Mouse (Mus musculus): ENCODE measurements at regions not wholly inside any gene's neighbourhood (a gene's known extent, or its start where the extent isn't known, plus 50 kb on each side); places are given as distances from the start of the nearest gene placed in this dataset.
A peak's percentile ranks its signal among the peaks of the same experiment; 100 is the strongest.

- Histone ChIP-seq H3K9ac (replicated peaks) (no peak overlapping the region), H3K4me1 (no peaks in the 10 kb centered on the region), H3K36me3 (no peaks in the 10 kb centered on the region), H3K27me3 (replicated peaks) (no peaks in the 10 kb centered on the region), H3K4me3 (replicated peaks) (no peak overlapping the region), H3K9me3 (replicated peaks) (no peaks in the 10 kb centered on the region), H3K4me2 (no peak overlapping the region), H3K27ac (replicated peaks) (no peak overlapping the region)
- 50% methylated on average over 4 of the region's 4 CpGs for WGBS
- no peak for ATAC-seq (ENCODE audit: low FRiP score)
Observed at GRCm38 (mm10) chr3:140566996-140567517, 645.1 kb downstream of the Pdha2 start.

- 71% methylated on average over 3 of the region's 3 CpGs for WGBS
Observed at GRCm38 (mm10) chr3:140554736-140555135, 657.4 kb downstream of the Pdha2 start.

GRCm38 (mm10) chr3:140548483-140548882, 663.7 kb downstream of the Pdha2 start:
- ATAC-seq (ENCODE audit: low FRiP score) = no peak
- no peaks in the 10 kb centered on the region for H3K27me3 ChIP-seq (replicated peaks)
- no peak overlapping the region for H3K27ac ChIP-seq (replicated peaks)
- no peaks in the 10 kb centered on the region for H3K36me3 ChIP-seq
- no peaks in the 10 kb centered on the region for H3K9me3 ChIP-seq (replicated peaks)
- WGBS = 90% methylated on average over 3 of the region's 3 CpGs
- no peaks in the 10 kb centered on the region for H3K4me1 ChIP-seq
- no peak overlapping the region for H3K4me3 ChIP-seq (replicated peaks)
- H3K4me2 ChIP-seq = no peak overlapping the region
- H3K9ac ChIP-seq (replicated peaks) = no peak overlapping the region

More at GRCm38 (mm10) chr3:140554736-140555135, 657.4 kb downstream of the Pdha2 start:
- H3K36me3 ChIP-seq = no peaks in the 10 kb centered on the region
- no peaks in the 10 kb centered on the region for H3K4me1 ChIP-seq
- H3K9me3 ChIP-seq (replicated peaks) = no peaks in the 10 kb centered on the region
- no peak overlapping the region for H3K27ac ChIP-seq (replicated peaks)
- ATAC-seq (ENCODE audit: low FRiP score) = no peak
- no peak overlapping the region for H3K4me3 ChIP-seq (replicated peaks)
- no peak overlapping the region for H3K9ac ChIP-seq (replicated peaks)
- no peaks in the 10 kb centered on the region for H3K27me3 ChIP-seq (replicated peaks)
- no peak overlapping the region for H3K4me2 ChIP-seq

- Histone ChIP-seq H3K9ac (replicated peaks) (no peak overlapping the region), H3K4me1 (no peaks in the 10 kb centered on the region), H3K9me3 (replicated peaks) (no peaks in the 10 kb centered on the region), H3K27me3 (replicated peaks) (no peaks in the 10 kb centered on the region), H3K27ac (replicated peaks) (no peak overlapping the region), H3K4me2 (no peak overlapping the region), H3K4me3 (replicated peaks) (no peak overlapping the region), H3K36me3 (no peaks in the 10 kb centered on the region)
- no peak for ATAC-seq (ENCODE audit: low FRiP score)
- 77% methylated on average over 6 of the region's 6 CpGs for WGBS
Observed at GRCm38 (mm10) chr3:140531747-140532502, 680.2 kb downstream of the Pdha2 start.

GRCm38 (mm10) chr3:140521653-140522278, 690.4 kb downstream of the Pdha2 start:
- no peak overlapping the region for H3K27ac ChIP-seq (replicated peaks)
- H3K27me3 ChIP-seq (replicated peaks) = no peaks in the 10 kb centered on the region
- H3K36me3 ChIP-seq = no peaks in the 10 kb centered on the region
- H3K4me1 ChIP-seq = no peaks in the 10 kb centered on the region
- no peak for ATAC-seq (ENCODE audit: low FRiP score)
- H3K9ac ChIP-seq (replicated peaks) = no peak overlapping the region
- H3K4me2 ChIP-seq = no peak overlapping the region
- no peak overlapping the region for H3K4me3 ChIP-seq (replicated peaks)
- H3K9me3 ChIP-seq (replicated peaks) = no peaks in the 10 kb centered on the region

- H3K27me3 ChIP-seq (replicated peaks) = no peaks in the 10 kb centered on the region
- H3K4me1 ChIP-seq = no peaks in the 10 kb centered on the region
- H3K36me3 ChIP-seq = no peaks in the 10 kb centered on the region
- H3K4me2 ChIP-seq = no peak overlapping the region
- no peak overlapping the region for H3K9ac ChIP-seq (replicated peaks)
- ATAC-seq (ENCODE audit: low FRiP score) = no peak
- no peak overlapping the region for H3K4me3 ChIP-seq (replicated peaks)
- no peaks in the 10 kb centered on the region for H3K9me3 ChIP-seq (replicated peaks)
- no peak overlapping the region for H3K27ac ChIP-seq (replicated peaks)
Observed at GRCm38 (mm10) chr3:140510835-140511234, 701.3 kb downstream of the Pdha2 start.

- Histone ChIP-seq H3K4me2 (no peak overlapping the region), H3K9me3 (replicated peaks) (no peaks in the 10 kb centered on the region), H3K27me3 (replicated peaks) (no peaks in the 10 kb centered on the region), H3K4me3 (replicated peaks) (no peak overlapping the region), H3K9ac (replicated peaks) (no peak overlapping the region), H3K4me1 (no peaks in the 10 kb centered on the region), H3K27ac (replicated peaks) (no peak overlapping the region), H3K36me3 (no peaks in the 10 kb centered on the region)
- no peak for ATAC-seq (ENCODE audit: low FRiP score)
- WGBS = 80% methylated on average over 2 of the region's 2 CpGs
Observed at GRCm38 (mm10) chr3:140510094-140510493, 702.1 kb downstream of the Pdha2 start.

- no peaks in the 10 kb centered on the region for H3K9me3 ChIP-seq (replicated peaks)
- 83% methylated on average over 1 of the region's 1 CpGs for WGBS
- H3K4me1 ChIP-seq = no peaks in the 10 kb centered on the region
- H3K4me2 ChIP-seq = no peak overlapping the region
- no peak overlapping the region for H3K4me3 ChIP-seq (replicated peaks)
- H3K9ac ChIP-seq (replicated peaks) = no peak overlapping the region
- H3K27ac ChIP-seq (replicated peaks) = no peak overlapping the region
- H3K27me3 ChIP-seq (replicated peaks) = no peaks in the 10 kb centered on the region
- H3K36me3 ChIP-seq = no peaks in the 10 kb centered on the region
- ATAC-seq (ENCODE audit: low FRiP score) = no peak
Observed at GRCm38 (mm10) chr3:140494134-140494533, 718.0 kb downstream of the Pdha2 start.

- 40% methylated on average over 3 of the region's 3 CpGs for whole genome bisulfite sequencing
Observed at GRCm38 (mm10) chr3:140477670-140478208, 734.4 kb downstream of the Pdha2 start.

GRCm38 (mm10) chr3:140476534-140476933, 735.6 kb downstream of the Pdha2 start:
- no peak overlapping the region for H3K9ac ChIP-seq (replicated peaks)
- WGBS = 51% methylated on average over 2 of the region's 2 CpGs
- no peak overlapping the region for H3K4me2 ChIP-seq
- no peaks in the 10 kb centered on the region for H3K4me1 ChIP-seq
- no peak overlapping the region for H3K4me3 ChIP-seq (replicated peaks)
- no peak overlapping the region for H3K27ac ChIP-seq (replicated peaks)
- no peaks in the 10 kb centered on the region for H3K27me3 ChIP-seq (replicated peaks)
- no peaks in the 10 kb centered on the region for H3K36me3 ChIP-seq
- H3K9me3 ChIP-seq (replicated peaks) = no peaks in the 10 kb centered on the region
- 0 out of 2 replicates have a peak, but pooled peaks have one; percentile 17 for ATAC-seq (ENCODE audit: low FRiP score)

More at GRCm38 (mm10) chr3:140477670-140478208, 734.4 kb downstream of the Pdha2 start:
- H3K4me1 ChIP-seq = no peaks in the 10 kb centered on the region
- ATAC-seq (ENCODE audit: low FRiP score) = no peak
- no peak overlapping the region for H3K27ac ChIP-seq (replicated peaks)
- H3K9me3 ChIP-seq (replicated peaks) = no peaks in the 10 kb centered on the region
- H3K4me3 ChIP-seq (replicated peaks) = no peak overlapping the region
- H3K4me2 ChIP-seq = no peak overlapping the region
- no peaks in the 10 kb centered on the region for H3K36me3 ChIP-seq
- no peak overlapping the region for H3K9ac ChIP-seq (replicated peaks)
- H3K27me3 ChIP-seq (replicated peaks) = no peaks in the 10 kb centered on the region

- Histone ChIP-seq H3K27me3 (replicated peaks) (no peaks in the 10 kb centered on the region), H3K9ac (replicated peaks) (no peak overlapping the region), H3K4me2 (no peak overlapping the region), H3K4me3 (replicated peaks) (no peak overlapping the region), H3K36me3 (no peaks in the 10 kb centered on the region), H3K9me3 (replicated peaks) (no peaks in the 10 kb centered on the region), H3K4me1 (peaks cover 5% of the 10 kb centered on the region; the same call in 1 of the 2 replicates), H3K27ac (replicated peaks) (no peak overlapping the region)
- 39% methylated on average over 8 of the region's 8 CpGs for WGBS
- no peak for ATAC-seq (ENCODE audit: low FRiP score)
Observed at GRCm38 (mm10) chr3:140452513-140452912, 759.6 kb downstream of the Pdha2 start.

GRCm38 (mm10) chr3:140451148-140451547, 761.0 kb downstream of the Pdha2 start:
- Histone ChIP-seq H3K4me1 (peaks cover 5% of the 10 kb centered on the region; the same call in 1 of the 2 replicates), H3K36me3 (no peaks in the 10 kb centered on the region), H3K9ac (replicated peaks) (no peak overlapping the region), H3K4me3 (replicated peaks) (no peak overlapping the region), H3K27me3 (replicated peaks) (no peaks in the 10 kb centered on the region), H3K4me2 (no peak overlapping the region), H3K27ac (replicated peaks) (no peak overlapping the region), H3K9me3 (replicated peaks) (no peaks in the 10 kb centered on the region)
- ATAC-seq (ENCODE audit: low FRiP score) = no peak
- 98% methylated on average over 1 of the region's 1 CpGs for WGBS

All from neural tube, embryonic 15.5 days (tissue).